Mouse (Mus musculus) megakaryocyte-erythroid progenitor cell, adult 5-6 weeks (primary cell): Measurements from ENCODE around the gene Fam19a1. TPM values are rescaled to one million over a fixed set of nuclear protein-coding genes. Genes with fewer than 3 reads are reported as not detected.

Source experiments
- ATAC-seq: replicated peaks from 2 replicates; pipeline ENCODE4 v1.8.0; 2016; ENCODE audit warnings: mild to moderate bottlenecking, inconsistent platforms; ENCODE audit not compliant: severe bottlenecking, poor library complexity, low FRiP score, low TSS enrichment
- total RNA-seq, 2 experiments: library from RNA; stranded (forward) in 1 of 2; stranded (reverse) in 1 of 2; fragments of 200-1000, 215-1000 nt in 1 of 2; fragments of >200 nt in 1 of 2; fragmentation: Nextera tagmentation in 1 of 2; gene quantifications; 2 replicates each; pipeline ENCODE4 v1.2.3; 2014 to 2017

Fam19a1 gene
- total RNA-seq, 2 experiments from 2014 or later = not detected

DNA sequence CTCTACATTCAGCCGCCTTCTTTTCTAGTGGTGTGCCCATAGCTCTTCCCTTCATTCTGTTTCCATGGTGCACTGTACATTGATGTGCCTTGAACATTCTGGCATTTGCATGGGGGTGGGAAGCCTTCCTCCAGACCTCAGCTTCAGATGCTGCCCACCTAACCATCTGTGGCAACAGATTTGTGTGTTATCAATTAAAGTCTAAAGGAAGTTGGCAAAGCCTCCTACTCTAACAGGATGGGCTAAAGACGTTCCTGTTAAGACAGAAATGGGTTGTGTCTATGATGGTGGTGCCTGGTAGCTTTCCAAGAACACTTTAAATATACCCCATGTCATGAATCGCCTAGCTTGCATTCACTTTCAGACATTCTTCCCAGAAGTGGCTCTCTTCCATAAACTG lies 131.4 kb downstream of the Fam19a1 start:
- ATAC-seq = no peak

DNA sequence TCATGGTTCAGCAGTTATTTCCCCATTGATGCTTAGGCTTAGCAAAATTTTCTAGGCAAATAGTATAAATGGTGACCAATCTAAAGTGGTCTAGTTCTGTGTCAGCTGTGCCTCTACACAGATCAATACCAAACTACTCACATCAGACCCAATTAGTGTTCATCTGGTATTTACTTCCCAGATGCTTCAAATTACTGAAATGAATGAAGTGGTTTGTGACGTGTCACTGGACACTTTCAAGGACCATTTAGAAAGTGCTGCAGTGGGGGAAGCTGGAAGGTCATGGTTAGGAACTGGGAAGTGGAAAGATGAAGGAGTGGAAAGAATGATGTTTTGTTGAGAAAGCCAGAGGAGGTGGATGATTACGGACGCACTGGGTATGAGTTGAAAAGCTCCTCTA lies 139.0 kb downstream of the Fam19a1 start:
- no peak for ATAC-seq

- no peak for ATAC-seq
Measured at GRCm38 (mm10) chr6:96254815-96255214, 141.9 kb downstream of the Fam19a1 start.

DNA sequence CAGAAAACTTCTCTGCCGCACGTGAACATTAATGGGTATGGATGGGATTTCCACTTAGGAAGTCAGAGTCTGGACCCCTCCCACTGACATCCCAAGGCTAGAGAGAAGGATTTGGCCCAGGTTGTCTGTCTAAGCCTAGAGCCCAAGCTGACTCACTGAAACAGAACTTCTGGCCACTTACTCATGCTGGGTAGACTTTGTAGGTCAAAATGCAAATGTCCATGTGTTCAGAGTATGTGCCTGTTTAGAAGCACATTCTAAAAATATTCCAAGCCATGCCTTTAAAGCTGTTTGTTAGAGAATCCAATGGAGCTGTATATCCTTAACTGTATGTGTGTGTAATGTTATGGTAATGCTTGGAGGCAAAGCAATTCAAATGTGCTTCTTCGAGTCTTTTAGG lies 145.7 kb downstream of the Fam19a1 start:
- no peak for ATAC-seq

GRCm38 (mm10) chr6:96266456-96266855 lies 153.5 kb downstream of the Fam19a1 start:
- no peak for ATAC-seq

DNA sequence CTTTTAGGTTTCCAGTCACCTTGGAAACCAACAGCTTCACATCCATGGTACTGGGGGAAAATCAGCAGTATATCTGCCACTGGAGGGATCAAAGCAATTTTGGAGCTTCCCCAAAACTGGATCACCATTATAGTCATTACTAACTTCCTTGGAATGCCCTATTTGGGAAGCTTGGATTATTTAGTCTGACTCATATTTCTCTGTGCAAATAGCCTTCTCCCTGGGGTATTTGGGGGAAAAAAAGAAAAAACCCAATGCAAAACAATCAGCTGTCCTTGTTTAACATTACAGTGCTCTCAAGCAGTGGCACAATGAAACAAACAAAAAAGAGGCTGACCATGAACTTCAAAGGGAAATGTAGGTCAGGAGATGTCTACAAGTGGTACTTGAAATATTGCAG lies 155.8 kb downstream of the Fam19a1 start:
- ATAC-seq = no peak

DNA sequence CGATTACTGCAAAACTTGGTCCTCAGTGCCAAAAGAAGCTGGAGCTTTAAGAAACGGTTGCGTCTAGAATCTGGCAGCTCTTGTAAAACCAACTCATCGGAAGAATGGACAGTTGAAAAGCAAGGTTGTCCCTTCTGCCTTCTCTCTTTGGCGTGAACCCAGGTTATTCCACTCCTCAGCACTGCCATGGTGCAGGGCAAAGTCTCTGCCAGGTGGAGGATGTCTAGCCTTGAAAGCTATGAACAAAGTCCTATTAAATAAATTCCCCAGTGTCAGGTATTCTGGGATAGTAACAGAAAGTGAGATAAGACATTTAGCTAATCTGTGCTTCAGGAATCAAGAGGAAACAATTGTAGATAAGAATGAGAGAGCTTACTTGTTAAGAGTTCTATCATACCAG lies 157.5 kb downstream of the Fam19a1 start:
- no peak for ATAC-seq

- no peak for ATAC-seq
Measured at GRCm38 (mm10) chr6:96283731-96284130, 170.8 kb downstream of the Fam19a1 start.

DNA sequence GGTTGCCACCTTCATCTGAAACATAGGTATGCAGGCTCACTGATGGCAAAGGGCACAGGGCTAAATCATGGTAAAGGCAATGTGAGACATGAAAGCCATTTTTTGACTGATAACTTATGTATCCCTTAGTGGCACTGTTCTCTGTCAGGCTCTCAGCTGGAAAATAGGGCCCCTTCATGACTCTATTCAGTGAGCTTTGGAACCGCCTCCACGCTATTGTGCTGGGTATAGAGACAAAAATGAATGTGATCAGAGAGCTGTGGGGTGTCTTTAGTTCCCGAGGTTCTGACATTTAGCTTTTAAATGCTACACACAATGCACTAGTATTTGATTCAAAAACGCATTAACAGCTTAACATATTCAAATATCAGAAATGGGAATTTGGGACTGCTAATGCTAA lies 171.6 kb downstream of the Fam19a1 start:
- no peak for ATAC-seq

GRCm38 (mm10) chr6:96286276-96286675 lies 173.3 kb downstream of the Fam19a1 start:
- no peak for ATAC-seq

DNA sequence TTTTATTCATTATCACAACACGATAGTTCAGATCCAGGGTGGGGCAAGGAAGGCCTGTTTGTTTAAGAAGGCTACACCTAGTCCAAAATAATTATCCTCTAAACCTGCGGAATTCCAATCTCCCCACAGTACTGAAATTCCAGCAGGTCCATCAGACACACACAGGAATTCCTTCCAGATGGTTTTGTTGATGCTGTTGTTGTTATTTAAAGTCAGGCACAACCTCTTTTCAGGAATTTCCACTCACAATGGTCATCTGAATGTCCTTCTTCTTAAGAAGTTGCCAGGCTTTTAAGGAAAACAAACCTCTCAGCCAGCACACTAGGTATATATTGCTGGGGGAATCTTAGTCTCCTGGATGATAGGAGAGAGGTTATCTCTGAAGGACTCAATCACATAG lies 174.4 kb downstream of the Fam19a1 start:
- ATAC-seq = no peak

DNA sequence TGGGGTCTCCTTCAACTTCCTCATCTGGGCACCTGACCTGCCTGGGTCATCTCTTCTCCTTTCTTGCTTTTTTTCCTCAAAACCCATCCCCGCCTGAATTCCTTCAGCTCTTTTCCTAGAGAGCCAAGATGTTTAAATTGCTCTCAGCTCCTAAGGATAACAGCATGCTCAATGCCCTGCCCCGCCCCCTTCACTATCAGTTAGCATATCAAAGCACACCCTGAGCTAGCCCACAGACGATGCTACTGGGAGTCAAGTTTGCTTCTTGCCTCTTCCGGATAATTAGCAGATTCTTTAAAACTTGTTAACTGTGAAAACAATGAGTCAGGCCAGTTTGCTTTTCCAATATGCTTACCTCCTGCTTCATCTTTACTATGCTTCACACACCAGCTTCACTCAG lies 176.7 kb downstream of the Fam19a1 start:
- no peak for ATAC-seq

- ATAC-seq = no peak
Measured at GRCm38 (mm10) chr6:96347491-96347890, 234.5 kb downstream of the Fam19a1 start.

DNA sequence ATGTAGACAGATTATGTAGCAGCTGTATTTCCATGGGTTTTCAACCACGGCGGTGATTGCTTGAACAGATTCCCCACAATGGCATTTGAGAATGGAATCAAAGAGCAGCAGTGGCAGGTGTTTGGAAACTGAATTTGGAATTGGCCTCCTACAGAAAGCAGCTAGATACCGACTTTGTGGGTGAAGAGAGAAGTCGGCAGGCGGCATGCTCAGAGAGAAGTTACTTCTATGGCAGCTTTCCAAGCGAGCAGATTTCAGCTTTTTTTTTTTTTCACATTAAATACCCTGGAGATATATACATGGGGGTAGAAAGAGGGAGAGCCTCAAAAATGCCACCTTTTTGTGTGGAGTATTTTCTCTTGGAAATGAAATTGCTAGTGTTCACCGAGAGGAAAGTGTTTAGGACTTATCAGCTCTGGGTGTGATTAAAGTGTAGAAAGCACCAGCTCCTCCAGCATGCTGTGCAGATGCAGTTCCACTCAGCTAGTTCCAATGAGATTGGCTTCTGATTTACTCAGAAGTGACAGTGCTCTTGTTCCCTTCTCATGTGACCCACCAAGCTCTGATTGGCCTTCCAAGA lies 236.6 kb downstream of the Fam19a1 start:
- ATAC-seq = no peak

DNA sequence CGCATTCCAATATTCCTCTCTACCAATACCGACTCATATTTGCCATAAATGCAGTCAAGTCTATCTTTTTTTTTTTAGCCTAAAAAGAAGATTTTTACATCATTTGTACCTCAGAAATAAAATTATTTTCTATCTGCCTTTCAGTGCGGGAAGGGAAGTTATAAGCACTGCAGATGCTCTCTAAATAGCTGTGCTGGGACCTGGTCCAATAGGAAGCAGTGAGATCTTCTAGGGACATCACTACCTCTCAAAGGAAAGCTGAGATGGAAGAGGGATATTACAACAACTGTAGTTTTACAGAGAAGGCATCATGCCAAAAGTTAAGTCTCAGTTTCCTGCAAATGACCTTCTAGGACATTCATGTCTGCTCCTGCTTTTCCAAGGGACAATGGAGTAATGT lies 256.6 kb downstream of the Fam19a1 start:
- no peak for ATAC-seq

GRCm38 (mm10) chr6:96372848-96373247 lies 259.9 kb downstream of the Fam19a1 start:
- no peak for ATAC-seq

DNA sequence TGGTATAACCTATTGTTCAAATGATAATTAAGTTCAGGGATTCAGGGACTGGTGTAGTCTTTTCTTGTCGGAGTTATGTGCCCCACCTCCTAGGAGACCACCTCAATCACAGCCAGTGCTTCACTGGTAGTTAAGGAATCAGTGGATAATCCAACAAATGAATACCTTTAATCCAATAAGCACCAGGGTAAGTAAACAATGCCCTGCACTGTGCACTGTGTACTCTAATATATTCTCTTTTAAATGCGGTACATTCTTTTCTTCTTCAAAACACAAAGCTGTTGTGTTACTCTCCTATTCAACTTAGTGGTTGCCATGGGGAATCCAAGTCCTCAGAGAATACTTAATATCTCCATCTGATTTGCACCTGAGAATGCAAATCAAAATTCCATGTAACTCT lies 260.3 kb downstream of the Fam19a1 start:
- no peak for ATAC-seq

DNA sequence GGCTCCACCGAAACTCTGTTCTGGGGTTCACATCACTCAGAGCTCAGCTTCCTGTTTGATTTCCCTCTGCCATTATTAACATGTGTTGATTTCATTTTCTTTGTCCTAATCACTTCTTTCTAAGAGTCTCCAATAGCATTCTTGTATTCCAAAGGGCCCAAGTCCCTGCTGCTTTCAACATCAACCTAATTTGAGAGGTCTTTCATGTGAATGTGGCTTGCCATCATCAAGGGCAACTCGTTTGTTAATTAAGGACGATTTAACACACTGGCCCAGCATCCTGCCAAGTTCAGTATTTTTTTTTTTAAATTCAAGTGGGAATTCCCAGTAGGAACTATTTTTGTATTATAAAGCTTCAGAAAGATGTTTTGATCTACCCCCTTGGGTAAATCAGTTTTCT lies 263.8 kb downstream of the Fam19a1 start:
- no peak for ATAC-seq

DNA sequence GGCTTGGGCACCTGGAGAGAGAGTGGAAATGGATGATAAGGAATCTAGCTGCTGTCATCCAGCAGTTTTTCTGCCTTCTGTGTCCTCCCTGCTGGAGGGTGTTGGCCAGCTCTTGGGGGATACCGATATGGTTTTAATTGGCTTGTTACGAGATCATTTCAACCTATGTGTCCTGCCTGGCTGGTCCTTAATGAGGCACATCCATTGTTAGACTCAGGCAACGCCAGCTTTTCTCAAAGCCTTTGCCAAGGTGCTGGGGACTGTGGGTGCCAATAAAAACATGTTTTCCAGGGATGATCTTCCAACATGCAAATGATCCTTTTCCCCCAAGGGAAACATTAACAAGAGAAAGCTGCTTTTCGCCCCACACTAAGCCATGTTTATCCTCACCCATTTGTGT lies 266.3 kb downstream of the Fam19a1 start:
- no peak for ATAC-seq

- ATAC-seq = no peak
Measured at GRCm38 (mm10) chr6:96384441-96384840, 271.5 kb downstream of the Fam19a1 start.

GRCm38 (mm10) chr6:96418866-96419265 lies 305.9 kb downstream of the Fam19a1 start:
- ATAC-seq = no peak

DNA sequence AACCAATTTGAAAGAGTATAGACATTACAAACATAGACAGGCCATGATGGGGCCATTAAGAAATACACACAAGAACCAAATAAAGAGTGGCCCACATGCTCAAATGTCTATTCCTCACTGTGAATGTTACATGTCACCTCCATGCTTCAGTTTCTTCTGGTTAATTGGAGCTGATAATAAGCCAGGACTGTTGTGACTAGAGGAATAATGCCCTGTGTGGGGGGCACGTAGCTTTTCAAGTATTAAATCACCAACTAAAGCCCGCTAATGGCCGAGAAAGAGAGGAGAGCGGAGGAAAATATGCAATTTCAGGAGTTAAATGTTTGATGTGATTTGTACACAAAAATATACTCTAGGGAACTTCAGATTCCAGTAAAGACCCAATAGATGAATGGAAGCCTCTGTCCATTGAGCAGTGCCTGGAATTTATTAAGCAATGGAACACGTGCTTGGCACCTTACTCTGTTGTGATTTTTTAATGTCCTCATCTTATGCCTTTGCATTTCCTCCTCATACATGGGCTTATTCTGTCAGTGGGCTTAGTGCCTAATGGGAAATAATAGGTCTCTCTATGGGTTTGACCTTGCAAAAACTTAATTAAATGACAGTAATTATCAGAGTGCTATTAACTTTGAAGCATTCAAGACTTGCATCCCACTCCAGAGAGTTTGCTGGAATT lies 306.9 kb downstream of the Fam19a1 start:
- no peak for ATAC-seq
